Mouse (Mus musculus): ENCODE measurements around the gene Tcta. TPM values are rescaled to one million over a fixed set of nuclear protein-coding genes. Genes with fewer than 3 reads are reported as not detected.
"Not testable (repeated sequence)": the region's sequence is repeated elsewhere in the genome, so short reads cannot be mapped to it uniquely, and the experiment has no call there.

The Tcta gene
- polyA plus RNA-seq, 1 experiment from 2014 or later: 40.0 TPM

- H3K9ac ChIP-seq: peak overlapping the region; percentile 72; the same call in 1 of the 2 replicates
- peak overlapping the region; percentile 70 for H3K4me2 ChIP-seq
- peak overlapping the region; percentile 58 for H3K4me3 ChIP-seq (replicated peaks)
- peaks cover 13% of the 10 kb centered on the region for H3K4me1 ChIP-seq
- no peaks in the 10 kb centered on the region for H3K9me3 ChIP-seq
- H3K27me3 ChIP-seq (replicated peaks): no peaks in the 10 kb centered on the region
- H3K36me3 ChIP-seq: peaks cover 8% of the 10 kb centered on the region; the same call in 1 of the 2 replicates
- ATAC-seq (ENCODE audit: insufficient read depth, low FRiP score, low read depth): no peak
- 7% methylated on average over 12 of the region's 12 CpGs for WGBS
- peak overlapping the region; percentile 98 for H3K27ac ChIP-seq
Observed at GRCm38 (mm10) chr9:108307021-108307807, 1.3 kb upstream of the Tcta start.

- Histone ChIP-seq H3K27me3 (replicated peaks) (no peaks in the 10 kb centered on the region), H3K27ac (peak overlapping the region; percentile 98), H3K4me3 (replicated peaks) (peak overlapping the region; percentile 58), H3K4me1 (peaks cover 13% of the 10 kb centered on the region), H3K9me3 (no peaks in the 10 kb centered on the region), H3K9ac (peak overlapping the region; percentile 72), H3K36me3 (peaks cover 8% of the 10 kb centered on the region; the same call in 1 of the 2 replicates), H3K4me2 (peak overlapping the region; percentile 70)
- ATAC-seq (ENCODE audit: insufficient read depth, low FRiP score, low read depth): peak; percentile 82
- 0% methylated on average over 43 of the region's 51 CpGs for WGBS
Observed at GRCm38 (mm10) chr9:108306571-108306980, 616 bp upstream of the Tcta start.

GRCm38 (mm10) chr9:108305170-108305569 lies 790 bp downstream of the Tcta start:
- Histone ChIP-seq H3K4me3 (replicated peaks) (peak overlapping the region; percentile 58), H3K9ac (peak overlapping the region; percentile 76), H3K27ac (peak overlapping the region; percentile 91), H3K4me2 (peak overlapping the region; percentile 65), H3K4me1 (peaks cover 13% of the 10 kb centered on the region), H3K9me3 (no peaks in the 10 kb centered on the region), H3K36me3 (peaks cover 8% of the 10 kb centered on the region; the same call in 1 of the 2 replicates), H3K27me3 (replicated peaks) (no peaks in the 10 kb centered on the region)
- 5% methylated on average over 1 of the region's 1 CpGs for WGBS
- no peak for ATAC-seq (ENCODE audit: insufficient read depth, low FRiP score, low read depth)

- H3K9ac ChIP-seq: no peak overlapping the region
- 64% methylated on average over 4 of the region's 4 CpGs for WGBS
- H3K27me3 ChIP-seq (replicated peaks): no peaks in the 10 kb centered on the region
- H3K36me3 ChIP-seq: peaks cover 8% of the 10 kb centered on the region; the same call in 1 of the 2 replicates
- peak overlapping the region; percentile 65 for H3K4me2 ChIP-seq
- ATAC-seq (ENCODE audit: insufficient read depth, low FRiP score, low read depth): no peak
- no peaks in the 10 kb centered on the region for H3K9me3 ChIP-seq
- H3K27ac ChIP-seq: peak overlapping the region; percentile 91
- peak overlapping the region; percentile 58 for H3K4me3 ChIP-seq (replicated peaks)
- peaks cover 13% of the 10 kb centered on the region for H3K4me1 ChIP-seq
Observed at GRCm38 (mm10) chr9:108304716-108305115, 1.2 kb downstream of the Tcta start.

GRCm38 (mm10) chr9:108301853-108302252 lies 4.1 kb downstream of the Tcta start:
- Histone ChIP-seq H3K27ac (peak overlapping the region; percentile 74; the same call in 1 of the 2 replicates), H3K27me3 (replicated peaks) (no peaks in the 10 kb centered on the region), H3K4me2 (no peak overlapping the region), H3K9me3 (no peaks in the 10 kb centered on the region), H3K9ac (no peak overlapping the region), H3K4me3 (replicated peaks) (no peak overlapping the region), H3K4me1 (peaks cover 8% of the 10 kb centered on the region), H3K36me3 (peaks cover 8% of the 10 kb centered on the region; the same call in 1 of the 2 replicates)
- WGBS: 65% methylated on average over 3 of the region's 3 CpGs
- 0 out of 2 replicates have a peak, but pooled peaks have one; percentile 8 for ATAC-seq (ENCODE audit: insufficient read depth, low FRiP score, low read depth)

- Histone ChIP-seq H3K4me2 (peak within 1 kb of the TSS; percentile 39), H3K36me3 (no peaks in the 10 kb centered on the region), H3K9ac (no peak within 1 kb of the TSS), H3K4me3 (replicated peaks) (peak within 1 kb of the TSS; percentile 18), H3K4me1 (no peaks in the 10 kb centered on the region), H3K27ac (peak within 1 kb of the TSS; percentile 68), H3K27me3 (replicated peaks) (no peaks in the 10 kb centered on the region), H3K9me3 (no peaks in the 10 kb centered on the region)
- WGBS: 22% methylated on average over 18 of the region's 18 CpGs
- ATAC-seq (ENCODE audit: insufficient read depth, low FRiP score, low read depth): peak; percentile 84
Observed at GRCm38 (mm10) chr9:108296453-108297355, 9.3 kb downstream of the Tcta start, which contains the start of gene Amt. Gene Amt (plus strand): TSS chr9:108296853.

- Histone ChIP-seq H3K36me3 (no peaks in the 10 kb centered on the region), H3K4me1 (peaks cover 4% of the 10 kb centered on the region; the same call in 1 of the 2 replicates), H3K27ac (peak overlapping the region; percentile 24; the same call in 1 of the 2 replicates), H3K4me2 (peak overlapping the region; percentile 65), H3K4me3 (replicated peaks) (peak overlapping the region; percentile 59), H3K9ac (peak overlapping the region; percentile 27; the same call in 1 of the 2 replicates), H3K27me3 (replicated peaks) (no peaks in the 10 kb centered on the region), H3K9me3 (no peaks in the 10 kb centered on the region)
- no peak for ATAC-seq (ENCODE audit: insufficient read depth, low FRiP score, low read depth)
- WGBS: 38% methylated on average over 6 of the region's 6 CpGs
Observed at GRCm38 (mm10) chr9:108290773-108291172, 15.2 kb downstream of the Tcta start.

GRCm38 (mm10) chr9:108290016-108290750 lies 15.8 kb downstream of the Tcta start, which contains the start of gene Nicn1:
Gene Nicn1 (plus strand): TSS chr9:108290429.
- Histone ChIP-seq H3K36me3 (no peaks in the 10 kb centered on the region), H3K9ac (peak within 1 kb of the TSS; percentile 27; the same call in 1 of the 2 replicates), H3K4me3 (replicated peaks) (peak within 1 kb of the TSS; percentile 59), H3K4me2 (peak within 1 kb of the TSS; percentile 65), H3K9me3 (no peaks in the 10 kb centered on the region), H3K27ac (peak within 1 kb of the TSS; percentile 71), H3K27me3 (replicated peaks) (no peaks in the 10 kb centered on the region), H3K4me1 (peaks cover 4% of the 10 kb centered on the region; the same call in 1 of the 2 replicates)
- peak; percentile 99 for ATAC-seq (ENCODE audit: insufficient read depth, low FRiP score, low read depth)
- WGBS: under 1% methylated on average over 32 of the region's 32 CpGs

- ATAC-seq (ENCODE audit: insufficient read depth, low FRiP score, low read depth): no peak
- peaks cover 4% of the 10 kb centered on the region; the same call in 1 of the 2 replicates for H3K4me1 ChIP-seq
- H3K4me2 ChIP-seq: peak overlapping the region; percentile 65
- no peak overlapping the region; the same call in 1 of the 2 replicates for H3K4me3 ChIP-seq (replicated peaks)
- WGBS: 48% methylated on average over 2 of the region's 2 CpGs
- no peaks in the 10 kb centered on the region for H3K36me3 ChIP-seq
- H3K9me3 ChIP-seq: no peaks in the 10 kb centered on the region
- H3K9ac ChIP-seq: no peak overlapping the region
- no peaks in the 10 kb centered on the region for H3K27me3 ChIP-seq (replicated peaks)
- no peak overlapping the region for H3K27ac ChIP-seq
Observed at GRCm38 (mm10) chr9:108289347-108289746, 16.6 kb downstream of the Tcta start.

- not testable (repeated sequence) for H3K27me3 ChIP-seq (replicated peaks); H3K9ac ChIP-seq; ATAC-seq (ENCODE audit: insufficient read depth, low FRiP score, low read depth); H3K27ac ChIP-seq; H3K36me3 ChIP-seq; H3K4me2 ChIP-seq; H3K9me3 ChIP-seq; H3K4me1 ChIP-seq; H3K4me3 ChIP-seq (replicated peaks)
- WGBS: 77% methylated on average over 6 of the region's 6 CpGs
Observed at GRCm38 (mm10) chr9:108287526-108288238, 18.3 kb downstream of the Tcta start.
